Mouse (Mus musculus): ENCODE data around the gene Gm21988. TPM values are rescaled to one million over a fixed set of nuclear protein-coding genes. Genes with fewer than 3 reads are reported as not detected.

Gm21988 gene
- total RNA-seq, 2 experiments from 2014 or later, result 0.57 to 4.8 TPM

DNA sequence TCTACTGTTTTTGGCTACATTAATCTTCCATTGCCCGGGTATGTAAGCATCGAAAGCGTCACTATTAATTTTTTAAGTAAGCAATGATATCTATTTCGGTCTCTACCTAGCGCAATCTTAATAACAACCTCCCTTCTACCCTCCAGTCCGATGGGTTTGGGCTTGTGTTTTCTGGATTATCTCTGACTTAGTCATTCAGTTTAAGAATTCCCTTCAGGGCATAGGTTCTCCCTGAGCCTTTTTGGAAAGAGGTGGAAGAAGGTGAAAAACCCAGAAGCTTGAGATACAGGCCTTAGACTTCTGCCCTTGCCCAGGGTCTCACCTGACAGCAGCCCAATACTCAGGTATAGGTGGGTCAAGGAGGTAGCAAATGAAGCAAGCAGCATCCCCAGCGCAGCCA is 19.8 kb downstream of the Gm21988 start:
- no peak for ATAC-seq (replicated peaks; ENCODE audit: poor library complexity, severe bottlenecking)

DNA sequence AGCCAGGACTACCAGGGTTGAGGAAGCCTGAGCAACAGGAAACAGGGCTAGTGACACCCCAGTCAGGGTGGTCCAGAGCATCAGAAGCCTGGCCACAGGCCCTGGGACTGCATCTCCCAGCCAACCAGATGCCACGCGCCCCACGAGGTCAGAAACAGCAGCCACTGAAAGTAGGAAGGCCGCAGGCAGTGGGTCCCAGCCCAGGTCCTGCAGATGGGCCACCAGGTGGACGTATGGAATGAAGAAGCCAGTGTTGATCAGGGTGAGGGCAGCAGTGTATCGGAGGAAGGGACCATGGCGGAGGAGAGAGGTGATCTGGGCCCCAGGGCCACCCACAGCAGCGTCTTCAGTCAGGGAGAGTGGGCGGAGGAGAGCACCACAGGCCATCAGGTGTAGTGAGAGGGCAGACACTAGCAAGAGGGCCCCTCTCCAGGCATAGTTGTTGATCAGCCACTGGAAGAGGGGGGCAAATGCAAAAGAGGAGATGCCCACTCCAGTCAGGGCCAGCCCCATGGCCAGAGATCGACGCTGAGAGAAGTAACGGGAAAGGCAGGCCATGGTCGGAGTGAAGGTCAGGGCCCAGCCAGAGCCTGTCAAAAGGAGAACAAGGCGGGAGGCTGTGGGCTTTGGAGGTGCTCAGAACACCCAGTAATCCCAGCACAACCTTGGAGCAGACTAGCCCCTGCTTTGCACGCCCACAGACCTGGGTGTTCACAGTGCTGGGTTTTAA is 20.7 kb downstream of the Gm21988 start:
- ATAC-seq (replicated peaks; ENCODE audit: poor library complexity, severe bottlenecking), result no peak

DNA sequence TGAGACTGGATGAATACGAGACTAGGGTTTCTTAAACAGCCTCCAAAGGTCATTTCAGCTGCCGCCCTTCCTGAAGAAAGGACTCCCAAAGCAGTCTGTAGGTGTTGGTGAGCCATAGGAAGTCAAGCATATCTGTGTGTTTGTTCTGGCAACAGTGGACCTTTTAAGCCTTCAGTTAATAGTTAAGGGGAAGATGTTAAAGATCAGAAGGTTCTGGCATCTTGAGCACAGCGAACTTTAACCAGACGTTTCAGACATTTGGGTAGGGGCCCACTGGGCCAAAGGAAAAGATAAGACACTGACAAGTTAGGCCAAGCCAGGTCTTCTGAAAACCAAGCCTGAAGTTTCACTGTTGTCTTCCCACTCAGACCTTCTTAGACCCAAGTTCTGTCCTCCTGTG is 21.6 kb downstream of the Gm21988 start:
- ATAC-seq (replicated peaks; ENCODE audit: poor library complexity, severe bottlenecking), result no peak

DNA sequence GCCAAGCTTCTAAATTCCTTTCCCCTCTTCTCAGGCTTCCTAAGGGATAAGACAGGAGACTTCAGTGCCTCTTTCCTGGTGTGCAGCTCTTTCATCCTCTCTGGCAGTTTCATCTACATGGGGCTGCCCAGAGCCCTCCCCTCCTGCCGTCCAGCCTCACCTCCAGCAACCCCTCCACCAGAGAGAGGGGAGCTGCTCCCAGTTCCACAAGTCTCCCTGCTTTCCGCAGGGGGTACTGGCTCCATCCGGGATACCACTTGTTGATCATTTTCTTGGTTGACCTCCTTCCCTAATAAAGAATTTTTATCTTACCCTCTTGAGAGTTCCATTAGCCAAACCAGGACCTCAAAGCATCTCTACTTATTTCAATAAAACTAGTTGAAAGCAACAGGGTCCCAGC is 23.5 kb downstream of the Gm21988 start:
- ATAC-seq (replicated peaks; ENCODE audit: poor library complexity, severe bottlenecking), result no peak

DNA sequence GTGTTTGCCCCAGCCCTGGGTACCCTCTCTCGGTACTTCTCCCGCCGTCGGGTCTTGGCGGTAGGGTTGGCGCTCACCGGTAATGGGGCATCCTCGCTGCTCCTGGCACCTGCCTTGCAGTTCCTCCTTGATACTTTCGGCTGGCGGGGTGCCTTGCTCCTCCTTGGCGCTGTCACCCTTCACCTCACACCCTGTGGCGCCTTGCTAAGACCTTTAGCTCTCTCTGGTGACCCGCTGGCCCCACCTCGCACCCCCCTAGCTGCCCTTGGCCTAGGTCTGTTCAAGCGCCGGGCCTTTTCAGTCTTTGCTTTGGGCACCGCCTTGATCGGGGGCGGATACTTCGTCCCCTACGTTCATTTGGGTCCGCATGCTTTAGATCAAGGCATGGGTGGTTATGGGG is 24.3 kb downstream of the Gm21988 start:
- no peak for ATAC-seq (replicated peaks; ENCODE audit: poor library complexity, severe bottlenecking)

DNA sequence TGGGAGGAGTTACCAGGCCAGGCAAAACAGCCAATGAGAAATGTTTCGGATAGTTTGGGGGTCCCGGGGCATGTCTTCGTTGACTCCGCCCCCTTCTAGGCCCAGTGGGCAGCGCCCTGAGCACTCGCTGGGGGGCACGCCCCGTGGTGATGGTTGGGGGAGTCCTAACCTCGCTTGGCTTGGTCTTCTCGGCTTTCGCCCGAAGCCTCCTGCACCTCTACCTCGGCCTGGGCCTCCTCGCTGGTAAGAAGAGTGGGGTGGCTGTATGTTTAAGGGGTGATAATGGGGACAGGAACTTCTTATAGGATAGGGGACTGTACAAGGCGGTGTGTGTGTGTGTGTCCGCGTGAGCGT is 24.8 kb downstream of the Gm21988 start:
- no peak for ATAC-seq (replicated peaks; ENCODE audit: poor library complexity, severe bottlenecking)

DNA sequence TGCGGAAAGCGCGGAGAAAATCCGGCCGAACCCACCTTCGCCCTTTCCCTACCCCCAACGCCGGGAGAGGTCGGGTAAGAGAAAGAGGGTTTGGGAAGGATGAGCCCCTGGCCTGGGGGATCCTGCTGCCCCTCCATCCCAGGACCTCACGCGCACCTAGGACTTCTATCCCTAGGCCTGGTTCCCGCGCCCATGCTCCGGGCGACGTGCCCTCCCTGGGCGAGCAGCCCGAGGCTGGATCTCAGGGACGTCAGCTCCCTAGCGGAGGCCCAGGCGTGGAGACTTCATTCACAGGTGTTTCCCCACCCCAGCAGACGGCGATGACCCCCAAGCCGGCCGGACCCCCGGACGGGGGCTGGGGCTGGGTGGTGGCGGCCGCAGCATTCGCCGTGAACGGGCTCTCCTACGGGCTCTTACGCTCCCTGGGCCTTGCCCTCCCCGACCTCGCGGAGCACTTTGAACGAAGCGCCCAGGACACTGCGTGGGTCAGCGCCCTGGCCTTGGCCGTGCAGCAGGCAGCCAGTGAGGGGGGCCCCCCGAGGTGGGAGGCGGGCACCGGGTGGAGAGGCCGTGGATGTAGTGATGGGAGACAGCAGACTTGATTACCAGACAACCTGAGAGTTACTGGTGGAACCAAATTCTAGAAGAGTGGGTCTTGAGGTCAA is 25.3 kb downstream of the Gm21988 start:
- peak; percentile 18; the same call in 1 of the 2 replicates for ATAC-seq (replicated peaks; ENCODE audit: poor library complexity, severe bottlenecking)

DNA sequence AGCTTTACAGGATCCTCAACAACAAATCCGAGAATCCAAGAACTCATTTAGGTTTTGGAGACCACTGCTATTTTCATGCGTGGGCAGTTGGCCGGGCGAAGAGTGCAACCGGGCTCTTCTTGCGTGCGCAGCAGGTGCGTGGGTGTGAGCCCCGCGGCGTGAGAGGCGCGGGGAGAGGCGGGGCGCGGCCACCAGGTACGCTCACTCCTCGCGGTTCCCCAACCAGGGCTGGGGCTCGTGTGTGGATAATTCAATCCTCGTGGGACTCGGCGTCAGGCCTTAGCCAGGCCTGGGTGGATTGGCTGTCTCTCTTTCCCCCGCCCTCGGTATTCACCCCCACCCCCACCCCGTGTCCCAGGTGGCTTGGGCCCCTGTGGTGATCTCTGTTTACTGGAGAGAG is 25.9 kb downstream of the Gm21988 start:
- no peak for ATAC-seq (replicated peaks; ENCODE audit: poor library complexity, severe bottlenecking)

DNA sequence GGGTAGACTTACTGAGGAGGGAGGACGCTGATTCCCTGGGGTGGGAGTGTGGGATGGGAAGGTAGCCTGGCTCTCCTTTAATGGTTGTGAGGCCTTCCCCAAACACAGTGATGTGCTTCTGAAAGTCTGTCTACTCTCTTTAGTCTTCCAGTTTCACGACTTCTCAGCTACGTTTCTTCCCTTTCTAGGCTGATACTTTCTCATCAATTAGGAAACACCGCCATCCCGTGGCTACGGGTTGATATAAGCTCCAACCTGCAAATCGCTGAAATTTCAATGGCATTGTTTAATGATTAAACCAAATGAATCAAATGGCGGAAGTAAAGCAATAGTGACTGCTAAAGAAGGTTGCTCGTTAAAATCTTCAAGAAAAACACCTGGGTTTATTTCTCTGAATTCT is 26.7 kb downstream of the Gm21988 start:
- ATAC-seq (replicated peaks; ENCODE audit: poor library complexity, severe bottlenecking), result peak; percentile 60; the same call in 1 of the 2 replicates

DNA sequence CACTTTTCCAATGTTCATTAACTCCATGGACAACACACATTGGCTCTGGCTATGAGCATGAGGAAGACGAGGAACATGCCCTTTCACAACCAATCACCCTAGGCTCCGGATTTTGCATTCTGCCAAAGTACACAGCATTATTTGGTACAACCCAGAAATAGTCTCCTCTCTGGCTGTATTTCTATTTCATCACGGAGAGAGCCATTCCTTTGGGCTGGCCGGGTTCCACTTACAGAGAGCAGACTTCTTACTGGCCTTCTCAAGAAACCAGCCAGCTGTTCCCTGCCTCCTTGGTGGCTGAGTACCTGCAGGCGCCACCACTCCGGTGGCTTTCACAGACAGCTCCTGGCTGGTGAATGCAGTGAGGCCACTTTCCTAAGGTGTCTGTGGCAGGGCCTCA is 27.2 kb downstream of the Gm21988 start, which contains the start of gene Slc16a11:
Slc16a11 (plus strand) TSS at position 330 of the 400 bp plus-strand sequence.
- no peak for ATAC-seq (replicated peaks; ENCODE audit: poor library complexity, severe bottlenecking)

DNA sequence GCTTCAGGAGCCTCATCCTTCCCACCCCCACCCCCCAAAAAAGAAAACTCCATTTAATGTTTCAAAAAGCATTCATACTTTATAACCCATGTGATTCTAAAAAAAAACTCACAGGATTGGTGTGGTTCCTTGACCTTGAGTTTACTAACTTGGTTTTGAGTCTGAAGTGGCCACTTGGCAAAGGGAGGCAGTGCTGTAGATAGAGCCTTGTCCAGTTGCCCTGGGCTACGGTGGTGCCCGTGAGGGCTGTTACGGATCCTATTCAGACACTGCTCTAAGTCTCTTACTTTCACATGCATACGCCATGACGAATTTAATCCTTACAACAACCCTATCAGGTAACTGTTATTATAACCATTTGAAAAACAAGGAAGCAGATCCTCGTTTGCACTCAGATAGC is 27.7 kb downstream of the Gm21988 start:
- no peak for ATAC-seq (replicated peaks; ENCODE audit: poor library complexity, severe bottlenecking)

DNA sequence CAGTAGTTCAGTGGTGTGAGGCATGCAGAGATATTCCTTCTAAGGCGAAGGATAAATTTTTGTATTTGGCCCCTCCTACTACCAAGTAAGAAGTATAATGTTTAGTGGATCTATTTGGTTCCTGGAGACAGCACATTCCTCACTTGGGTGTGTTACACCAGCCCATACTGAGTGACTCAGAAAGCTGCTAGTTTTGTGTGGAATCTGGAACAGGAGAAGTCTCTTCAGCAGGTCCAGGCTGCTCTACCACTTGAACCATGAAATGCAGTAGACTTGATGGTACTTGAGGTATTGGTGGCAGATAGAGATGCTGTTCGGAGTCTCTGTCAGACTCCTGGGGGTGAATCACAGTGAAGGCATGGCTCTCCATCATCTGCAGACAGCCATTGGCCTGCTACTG is 28.9 kb downstream of the Gm21988 start:
- ATAC-seq (replicated peaks; ENCODE audit: poor library complexity, severe bottlenecking), result no peak

DNA sequence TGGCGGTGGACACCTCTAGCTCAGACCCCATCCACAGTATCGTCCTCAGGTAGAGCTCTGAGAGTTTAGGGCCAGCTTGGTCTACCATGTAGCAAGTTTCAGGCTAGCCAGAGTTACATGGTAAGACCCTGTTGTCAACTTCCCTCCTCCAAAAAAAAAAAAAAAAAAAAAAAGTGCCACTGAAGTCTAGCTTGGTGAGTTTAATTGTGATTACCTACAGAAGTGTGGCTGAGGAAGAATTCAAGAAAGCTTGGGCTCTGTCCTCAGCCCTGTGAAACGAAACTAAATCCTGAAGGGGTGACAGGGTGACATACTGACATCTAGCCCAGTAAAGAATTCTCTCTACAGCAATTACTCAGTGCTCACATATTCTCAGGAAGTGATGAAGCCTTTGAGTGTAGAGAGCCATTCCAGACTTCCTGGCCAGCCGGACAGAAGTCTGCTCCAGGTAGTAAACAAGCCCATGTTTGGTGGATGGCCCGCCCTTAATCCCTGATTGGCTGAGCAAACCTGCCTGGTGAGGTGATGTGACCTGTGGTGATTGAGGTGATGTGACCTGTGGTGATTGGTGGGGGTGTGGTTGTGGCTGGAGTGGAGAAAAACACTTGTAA is 30.7 kb downstream of the Gm21988 start:
- ATAC-seq (replicated peaks; ENCODE audit: poor library complexity, severe bottlenecking), result no peak

DNA sequence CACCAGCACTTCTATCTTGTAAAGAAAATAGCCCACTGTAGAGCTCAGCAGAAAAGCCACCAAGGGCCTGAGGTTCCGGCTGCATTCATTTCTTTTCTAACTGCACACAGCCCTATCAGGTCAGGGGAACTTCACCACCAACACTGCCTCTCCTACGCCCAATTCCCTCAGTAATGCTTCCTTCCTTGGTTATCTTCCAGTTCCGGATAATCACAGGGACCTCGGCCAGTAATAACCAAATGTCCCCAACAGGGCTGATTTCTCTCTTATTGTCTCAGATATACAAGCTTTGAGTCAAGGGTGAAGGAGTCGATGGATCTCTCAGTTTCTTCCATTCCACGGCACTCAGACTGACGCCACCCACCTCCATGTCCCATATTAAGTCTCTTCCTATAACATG is 32.3 kb downstream of the Gm21988 start:
- no peak for ATAC-seq (replicated peaks; ENCODE audit: poor library complexity, severe bottlenecking)

DNA sequence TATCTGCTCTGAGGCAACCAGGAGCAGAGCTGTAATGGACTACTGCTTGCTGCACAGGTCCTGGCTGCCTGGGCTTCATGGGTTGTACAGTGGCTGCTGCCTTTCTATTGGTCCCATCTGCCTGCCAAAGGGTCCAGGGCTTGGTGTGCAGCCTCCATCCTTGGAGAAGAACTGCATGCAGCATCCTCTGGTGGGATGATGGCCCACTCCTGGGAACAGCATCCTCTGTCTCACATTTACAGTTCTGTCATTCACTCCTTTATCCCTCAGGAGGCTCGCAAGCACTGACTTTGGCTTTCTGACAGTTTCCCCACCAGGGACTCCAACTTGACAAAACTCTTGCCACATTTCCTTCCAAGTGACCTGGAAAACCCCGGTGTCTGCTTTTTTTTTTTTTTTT is 32.8 kb downstream of the Gm21988 start:
- ATAC-seq (replicated peaks; ENCODE audit: poor library complexity, severe bottlenecking), result 0 out of 2 replicates have a peak, but pooled peaks have one; percentile 27

DNA sequence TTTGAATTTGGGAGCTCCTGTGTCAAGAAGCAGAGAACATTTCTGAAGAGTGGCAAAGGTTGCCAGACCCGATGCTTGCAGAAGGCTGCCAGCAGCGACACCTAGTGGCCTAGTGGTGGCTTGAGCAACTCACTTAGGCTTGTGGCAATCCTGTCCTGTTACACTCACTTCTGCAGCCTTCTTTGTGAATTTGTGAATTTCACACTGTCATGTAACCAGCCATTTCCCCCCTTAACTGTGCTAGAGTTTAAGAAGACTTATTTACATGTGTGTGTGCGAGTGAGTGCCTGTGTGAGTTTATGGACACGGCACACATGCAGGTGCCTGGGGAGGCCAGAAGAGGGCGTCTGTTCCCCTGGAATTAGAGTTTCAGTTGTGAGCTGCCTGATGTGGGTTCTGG is 37.9 kb downstream of the Gm21988 start:
- peak; percentile 57 for ATAC-seq (replicated peaks; ENCODE audit: poor library complexity, severe bottlenecking)

DNA sequence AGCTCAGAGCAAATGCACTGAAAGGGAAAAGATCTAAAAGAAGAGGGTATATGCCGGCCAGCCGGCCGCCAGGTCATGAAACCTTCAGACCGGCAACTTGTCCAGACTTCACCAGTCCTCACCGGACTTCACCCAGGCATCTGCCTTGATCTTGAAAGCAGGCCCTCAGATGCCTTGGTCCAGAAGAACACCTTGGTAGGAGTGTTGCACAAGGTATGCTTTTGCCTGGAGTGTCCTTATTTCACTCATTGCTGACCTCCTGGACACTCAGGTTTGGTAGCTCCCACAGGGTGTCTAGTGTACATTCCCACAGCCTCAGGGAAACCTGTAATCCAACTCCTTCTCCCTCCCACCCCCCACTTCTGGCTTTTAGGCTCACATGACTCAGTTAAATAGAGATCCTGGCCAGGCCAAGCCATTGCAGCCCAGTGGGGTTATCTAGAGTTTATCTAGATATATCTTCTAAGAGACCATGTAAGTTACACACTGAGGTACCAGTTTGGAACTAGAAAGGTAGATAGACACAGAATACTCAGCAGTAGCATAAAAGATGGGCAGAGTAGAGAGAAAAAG is 39.5 kb downstream of the Gm21988 start:
- no peak for ATAC-seq (replicated peaks; ENCODE audit: poor library complexity, severe bottlenecking)

DNA sequence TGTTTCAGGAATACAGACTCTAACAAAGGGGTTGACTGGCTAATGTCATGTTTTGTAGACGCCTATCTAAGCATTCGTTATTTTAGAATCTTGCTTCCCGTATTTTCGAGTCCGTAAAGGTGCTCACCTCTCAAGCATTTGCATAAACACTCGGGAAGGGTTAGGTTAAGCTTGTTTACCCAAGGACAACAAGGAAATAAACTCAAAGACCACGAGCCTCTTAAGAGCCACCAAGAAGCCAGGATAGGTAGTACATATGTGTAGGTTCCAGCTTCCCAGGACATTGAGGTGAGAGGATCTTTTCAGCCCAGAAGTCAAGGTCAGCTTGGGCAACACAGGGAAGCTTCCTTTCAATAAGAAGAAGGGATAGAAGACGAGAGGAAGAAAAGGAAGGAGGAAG is 40.5 kb downstream of the Gm21988 start:
- ATAC-seq (replicated peaks; ENCODE audit: poor library complexity, severe bottlenecking), result no peak

DNA sequence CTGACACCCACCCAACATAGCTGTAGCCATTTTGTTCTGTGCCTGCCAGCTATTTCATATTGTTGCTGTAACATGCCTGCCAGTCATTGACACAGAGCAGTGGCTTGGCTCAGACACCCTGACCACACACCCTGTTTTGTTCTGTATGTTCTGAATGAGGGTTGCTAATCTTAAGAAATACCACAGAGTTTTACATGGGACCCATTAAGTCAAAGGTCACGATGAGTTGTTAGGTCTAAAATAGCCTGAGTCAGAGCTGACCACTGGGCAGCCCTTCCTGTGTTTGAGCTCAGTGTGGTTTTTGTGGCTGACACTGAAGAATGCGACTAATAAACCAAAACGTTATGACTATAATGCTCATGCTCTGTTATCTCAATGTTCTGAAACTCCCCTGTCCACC is 41.3 kb downstream of the Gm21988 start:
- ATAC-seq (replicated peaks; ENCODE audit: poor library complexity, severe bottlenecking), result peak; percentile 35

DNA sequence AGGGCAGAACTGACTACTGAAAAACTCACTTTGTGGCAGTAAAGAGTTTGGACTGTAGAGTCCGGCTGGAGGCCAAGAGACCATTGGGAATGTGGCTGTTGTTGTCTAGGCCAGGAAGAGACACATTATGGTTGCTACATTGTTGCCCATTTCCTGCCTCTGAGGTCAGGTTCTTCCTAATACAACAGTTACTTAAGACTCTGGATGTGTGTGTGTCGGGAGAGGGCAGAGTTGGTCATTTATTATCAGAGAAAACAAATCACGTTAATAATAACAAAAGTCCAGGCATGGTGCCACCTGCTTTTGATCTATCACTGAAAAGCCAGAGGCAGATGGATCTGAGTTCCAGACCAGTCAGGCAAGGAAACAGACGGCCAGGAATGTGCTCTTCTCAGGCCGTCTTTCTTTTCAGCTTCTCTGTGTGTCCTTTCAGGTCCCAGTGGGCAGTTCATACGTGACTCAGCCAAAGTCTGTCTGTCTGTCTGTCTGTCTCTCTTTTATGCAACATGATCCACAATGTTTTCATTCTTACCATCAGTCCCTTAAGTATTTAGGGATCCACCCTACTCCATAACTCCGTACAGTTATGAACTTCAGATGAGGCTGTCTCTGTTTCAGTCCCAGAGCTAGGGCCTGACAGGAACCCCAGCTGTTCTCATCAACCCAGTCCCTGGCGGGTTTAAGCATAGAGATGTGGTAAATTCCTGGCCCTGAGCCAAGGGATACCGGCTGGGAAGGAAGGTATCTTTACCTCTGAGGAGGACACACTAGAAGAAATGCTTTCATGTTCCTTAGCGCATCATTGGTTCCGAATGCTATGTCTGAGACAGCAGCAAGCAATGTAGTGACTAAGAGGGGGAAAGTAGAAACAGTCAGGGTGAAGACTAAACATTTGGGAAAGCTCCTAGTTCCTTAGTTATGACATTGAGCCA is 46.0 kb downstream of the Gm21988 start:
- ATAC-seq (replicated peaks; ENCODE audit: poor library complexity, severe bottlenecking), result no peak

Data from granulocyte monocyte progenitor cell, adult 5-6 weeks (primary cell).